Comparison of ENCODE assay signal across 8 mouse cellular contexts in the genomic region with DNA sequence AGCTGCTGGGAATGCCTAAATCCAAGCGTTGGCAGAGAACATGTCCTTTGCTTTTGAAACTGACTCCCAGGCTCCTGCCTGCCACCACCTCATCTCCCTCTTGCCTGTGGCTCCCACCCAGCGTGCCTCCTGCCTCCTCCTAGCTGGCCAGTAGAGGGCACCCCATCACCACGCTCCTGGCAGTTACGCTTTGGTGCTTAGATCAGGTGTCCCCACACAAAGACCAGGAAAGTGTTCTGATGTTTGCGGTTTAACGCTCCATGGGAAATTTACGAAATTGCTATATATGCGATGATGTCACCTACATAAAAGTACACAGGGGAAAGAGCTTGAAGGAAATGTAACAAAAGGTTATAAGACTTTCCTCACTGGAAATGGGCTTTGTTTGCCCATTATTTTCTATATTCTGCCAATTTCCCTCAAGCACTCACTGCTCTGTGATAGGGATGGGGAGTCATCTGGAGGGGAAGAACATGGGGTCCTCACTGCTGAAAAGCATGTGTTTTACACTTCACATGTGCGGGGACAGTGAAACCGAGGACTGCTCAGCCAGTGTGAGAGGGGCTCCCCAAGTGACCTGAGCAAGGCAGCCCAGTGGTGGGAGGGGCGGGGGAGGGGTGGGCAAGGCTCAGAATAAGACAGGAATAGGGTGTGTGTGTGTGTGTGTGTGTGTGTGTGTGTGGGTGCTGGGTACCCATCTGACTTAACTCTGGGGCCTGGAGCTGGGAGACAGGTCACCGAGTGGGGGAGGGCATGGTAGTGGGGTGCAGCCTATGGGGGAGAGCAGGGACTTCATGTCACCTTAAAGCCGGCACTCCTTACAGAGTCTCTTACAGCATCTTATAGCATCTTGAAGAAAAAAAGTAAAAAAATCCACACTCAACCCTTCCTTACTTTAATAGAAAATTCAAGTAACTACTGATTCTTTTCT.
DNase-seq lines count a peak whose midpoint lies in the region; ATAC-seq and TF ChIP-seq lines count a peak whose summit lies in the region.

No protein-coding gene starts in this region.

- H3K27me3 ChIP-seq in Patski = no peaks in the 10 kb centered on the region
- no peaks in the 10 kb centered on the region for H3K27me3 ChIP-seq in hindbrain, embryonic 15.5 days

- peaks cover 16% of the 10 kb centered on the region for H3K4me1 ChIP-seq in hindbrain, embryonic 15.5 days (replicated peaks)

- no peak overlapping the region for H3K4me3 ChIP-seq in hindbrain, embryonic 15.5 days

- in situ Hi-C loops in Patski (cut with MboI; ENCODE audit: low pct_unique_long_range_greater_than_20kb) = loop anchor here (5.0 to 10.0 kb wide), 3 partner anchors 133 to 813 kb away; no protein-coding TSS in a partner anchor

- peaks cover 49% of the 10 kb centered on the region for H3K36me3 ChIP-seq in hindbrain, embryonic 15.5 days

- CTCF ChIA-PET in Patski (lab: Charles Lee) = interaction anchor here (0.7 kb wide), 1 partner anchor 59 kb away, joined by 3 read pairs; no protein-coding TSS in a partner anchor

- peak; percentile 99 for TF ChIP-seq CTCF in Patski (IDR thresholded peaks at IDR 0.05)

- H3K27ac ChIP-seq in hindbrain, embryonic 15.5 days (replicated peaks) = peak overlapping the region; percentile 36

- H3K9me3 ChIP-seq in hindbrain, embryonic 15.5 days = no peaks in the 10 kb centered on the region

- DNase-seq in Patski (ENCODE audit: low read depth, low spot score) = peak; percentile 82
- peak; percentile 88 for DNase-seq in cerebellum, adult 9-11 months
- DNase-seq in frontal cortex, postnatal 10 days (ENCODE audit: low spot score in 2 of 2) = peak; percentile 75 to 84
- DNase-seq in layer of hippocampus, postnatal 25 days (ENCODE audit: extremely low spot score in 1 of 2, low spot score in 1 of 2) = peak; percentile 77 to 92
- peak; percentile 92 for DNase-seq in lung, postnatal 14 days
- DNase-seq in retina, embryonic 14.5 days (ENCODE audit: low spot score) = peak; percentile 88
- DNase-seq in thymus, postnatal 25 days = peak; percentile 96

- 22% methylated on average over 13 of the region's 13 CpGs for WGBS in hindbrain, embryonic 15.5 days

- 0 out of 2 replicates have a peak overlapping the region, but pooled peaks have one; percentile 7 for H3K9ac ChIP-seq in hindbrain, embryonic 15.5 days

- ATAC-seq in Patski = peak; percentile 72
- ATAC-seq in hindbrain, embryonic 15.5 days (ENCODE audit: low FRiP score, low read depth) = peak; percentile 79; the same call in 1 of the 2 replicates

- no peak overlapping the region for H3K4me2 ChIP-seq in hindbrain, embryonic 15.5 days

- POLR2A ChIA-PET in Patski (lab: Charles Lee) = interaction anchor here (1.0 kb wide), 1 partner anchor 75 kb away, joined by 3 read pairs; no protein-coding TSS in a partner anchor
